Mouse (Mus musculus): ENCODE results near the gene Tmc2. TPM values are rescaled to one million over a fixed set of nuclear protein-coding genes. Genes with fewer than 3 reads are reported as not detected.
A peak's percentile ranks its signal among the peaks of the same experiment; 100 is the strongest.

Tmc2 gene
- polyA plus RNA-seq, 1 experiment from 2014 or later, result 0.07 TPM

DNA sequence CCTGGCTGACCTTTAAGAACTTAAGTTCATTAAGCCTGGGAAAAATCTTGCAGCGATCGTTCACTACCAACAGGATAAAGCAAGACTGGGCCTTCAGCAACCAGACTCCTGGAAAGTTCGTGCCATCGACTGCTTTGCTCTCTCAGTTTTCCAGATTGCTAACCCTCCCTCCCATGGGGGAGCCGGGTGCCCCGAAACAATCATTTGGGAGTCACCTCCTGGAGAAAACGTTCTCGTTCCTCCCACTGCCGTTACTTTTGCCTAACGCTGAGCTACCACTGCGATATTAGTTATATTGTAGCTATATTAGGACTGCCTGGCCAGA, 16.7 kb upstream of the Tmc2 start:
- H3K27ac ChIP-seq (replicated peaks), result peak overlapping the region; percentile 86
- H3K9me3 ChIP-seq (replicated peaks), result no peaks in the 10 kb centered on the region
- peak overlapping the region; percentile 90 for H3K4me3 ChIP-seq (replicated peaks)
- H3K9ac ChIP-seq, result peak overlapping the region; percentile 97
- WGBS (ENCODE audit: insufficient replicate concordance), result under 1% methylated on average over 11 of the region's 11 CpGs
- H3K4me2 ChIP-seq, result peak overlapping the region; percentile 96
- peaks cover 25% of the 10 kb centered on the region for H3K4me1 ChIP-seq (replicated peaks)
- H3K27me3 ChIP-seq, result no peaks in the 10 kb centered on the region
- peaks cover 40% of the 10 kb centered on the region for H3K36me3 ChIP-seq (replicated peaks)
- ATAC-seq (ENCODE audit: insufficient read depth), result peak; percentile 12; the same call in 1 of the 2 replicates

DNA sequence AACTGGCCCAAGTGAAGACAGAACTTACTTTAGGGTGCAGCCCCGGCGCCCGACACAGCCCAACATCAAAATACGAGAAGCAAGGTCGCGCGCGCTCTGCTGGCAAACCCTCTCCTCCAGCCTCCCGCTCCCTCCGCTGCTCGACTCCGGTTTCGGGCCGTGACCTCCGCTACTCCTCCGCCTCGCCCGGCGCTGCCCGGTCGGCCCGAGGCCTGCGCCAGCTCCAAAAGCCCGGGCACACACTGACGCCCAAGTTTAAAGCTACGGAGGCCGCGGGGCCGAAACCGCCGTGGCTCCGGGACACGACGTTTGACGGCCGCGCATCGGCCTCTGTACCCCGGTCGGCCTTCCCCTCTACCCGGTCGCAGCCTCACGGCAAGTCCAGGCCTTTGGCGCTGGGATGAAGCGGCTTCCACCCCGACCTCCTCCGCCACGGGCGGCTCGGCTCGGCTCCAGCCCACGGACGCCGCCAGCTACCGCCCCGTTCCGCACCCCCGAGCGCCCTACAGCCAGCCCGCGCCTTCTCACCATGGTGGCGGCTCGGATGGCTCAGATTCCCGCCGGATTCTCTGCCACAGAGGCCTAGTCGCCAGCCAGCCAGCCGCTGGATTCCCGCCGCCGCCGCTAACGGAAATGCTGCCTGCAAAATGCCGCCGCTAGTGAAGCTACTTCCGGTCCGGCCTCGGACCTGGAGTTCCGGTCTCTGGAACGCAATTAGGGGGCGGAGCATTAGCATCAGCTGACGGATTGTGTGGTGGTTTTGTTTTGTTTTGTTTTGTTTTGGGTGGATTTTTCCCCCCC, 16.1 kb upstream of the Tmc2 start, which contains the start of gene Snrpb:
Gene Snrpb, minus strand, starts transcription at position 698 of the 801 bp plus-strand sequence.
- no peaks in the 10 kb centered on the region for H3K27me3 ChIP-seq
- H3K27ac ChIP-seq (replicated peaks), result peak within 1 kb of the TSS; percentile 86
- no peaks in the 10 kb centered on the region for H3K9me3 ChIP-seq (replicated peaks)
- peak within 1 kb of the TSS; percentile 96 for H3K4me2 ChIP-seq
- peak within 1 kb of the TSS; percentile 97 for H3K9ac ChIP-seq
- peaks cover 25% of the 10 kb centered on the region for H3K4me1 ChIP-seq (replicated peaks)
- under 1% methylated on average over 81 of the region's 81 CpGs for WGBS (ENCODE audit: insufficient replicate concordance)
- peaks cover 34% of the 10 kb centered on the region for H3K36me3 ChIP-seq (replicated peaks)
- peak; percentile 86 for ATAC-seq (ENCODE audit: insufficient read depth)
- peak within 1 kb of the TSS; percentile 90 for H3K4me3 ChIP-seq (replicated peaks)

DNA sequence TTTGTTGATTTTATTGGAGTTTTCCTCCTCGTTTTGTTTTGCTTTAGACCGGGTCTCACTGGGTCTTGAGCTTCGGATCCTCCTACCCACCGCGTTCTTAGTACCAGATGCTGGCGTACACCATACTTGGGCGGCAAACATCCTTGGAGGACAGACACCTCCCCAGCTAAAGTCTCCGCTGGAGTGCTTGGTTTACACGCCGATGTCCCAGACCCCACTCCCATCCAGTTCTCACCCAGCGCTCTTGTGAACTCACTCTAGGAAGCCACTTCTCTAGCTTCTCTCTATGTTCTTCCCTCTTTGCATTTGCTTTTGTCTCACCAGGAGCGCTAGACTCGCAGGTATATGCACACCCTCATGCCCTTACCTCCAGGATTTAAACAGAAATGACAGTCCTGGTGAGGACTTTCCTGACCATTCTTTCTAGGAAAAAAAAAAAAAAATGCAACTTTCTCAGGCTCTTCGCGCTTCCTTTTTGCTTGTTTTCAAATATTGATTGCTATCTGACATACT, 15.4 kb upstream of the Tmc2 start:
- peaks cover 27% of the 10 kb centered on the region for H3K36me3 ChIP-seq (replicated peaks)
- WGBS (ENCODE audit: insufficient replicate concordance), result 2% methylated on average over 15 of the region's 15 CpGs

DNA sequence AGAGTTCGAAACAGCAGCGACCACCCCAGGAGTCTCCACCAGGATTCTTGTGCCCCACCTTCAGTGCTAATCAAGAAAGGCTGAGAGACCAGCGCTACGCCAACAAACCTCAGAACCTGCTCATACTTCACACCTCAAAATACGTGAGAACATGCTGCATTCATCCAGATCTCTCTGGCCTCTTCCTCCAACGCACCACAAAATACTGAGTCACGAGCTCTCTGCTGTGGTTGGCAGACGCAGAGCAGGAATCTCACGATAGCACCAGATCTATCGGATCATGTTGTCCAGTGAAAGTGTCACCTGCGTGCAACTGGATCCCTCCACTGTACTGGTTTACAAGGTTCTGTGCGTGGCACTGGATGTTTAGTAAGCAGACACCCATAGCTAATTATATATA, 6.6 kb upstream of the Tmc2 start:
- Histone ChIP-seq H3K36me3 (replicated peaks) (no peaks in the 10 kb centered on the region), H3K4me3 (replicated peaks) (no peak overlapping the region), H3K27ac (replicated peaks) (no peak overlapping the region), H3K9ac (no peak overlapping the region), H3K4me2 (no peak overlapping the region), H3K9me3 (replicated peaks) (no peaks in the 10 kb centered on the region), H3K4me1 (replicated peaks) (no peaks in the 10 kb centered on the region), H3K27me3 (no peaks in the 10 kb centered on the region)
- ATAC-seq (ENCODE audit: insufficient read depth), result no peak
- 67% methylated on average over 12 of the region's 12 CpGs for WGBS (ENCODE audit: insufficient replicate concordance)

More for the DNA sequence above, 15.4 kb upstream of the Tmc2 start:
- ATAC-seq (ENCODE audit: insufficient read depth), result peak; percentile 63
- Histone ChIP-seq H3K4me2 (peak overlapping the region; percentile 96), H3K27me3 (no peaks in the 10 kb centered on the region), H3K4me3 (replicated peaks) (peak overlapping the region; percentile 90), H3K9me3 (replicated peaks) (no peaks in the 10 kb centered on the region), H3K4me1 (replicated peaks) (peaks cover 25% of the 10 kb centered on the region), H3K27ac (replicated peaks) (peak overlapping the region; percentile 64), H3K9ac (peak overlapping the region; percentile 63)

DNA sequence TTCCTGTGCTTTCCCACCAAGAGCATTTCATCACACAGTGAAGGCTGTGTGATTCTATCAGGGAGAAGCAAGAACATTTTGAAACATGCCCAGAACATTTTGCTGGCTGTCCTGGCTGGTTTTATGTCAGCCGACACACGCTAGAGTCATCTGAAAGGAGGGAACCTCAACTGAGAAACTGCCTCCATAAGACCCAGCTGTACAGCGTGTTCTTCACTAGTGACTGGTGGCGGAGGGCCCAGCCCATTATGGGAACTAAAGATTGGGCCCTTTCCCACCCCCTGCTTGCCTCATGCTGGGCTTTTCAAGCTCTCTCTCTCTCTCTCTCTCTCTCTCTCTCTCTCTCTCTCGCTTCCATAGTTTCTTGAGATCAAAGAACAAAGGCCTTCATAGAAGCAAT, 6.0 kb downstream of the Tmc2 start:
- no peak overlapping the region for H3K4me3 ChIP-seq (replicated peaks)
- no peaks in the 10 kb centered on the region for H3K9me3 ChIP-seq (replicated peaks)
- no peaks in the 10 kb centered on the region for H3K36me3 ChIP-seq (replicated peaks)
- ATAC-seq (ENCODE audit: insufficient read depth), result no peak
- no peak overlapping the region for H3K9ac ChIP-seq
- 68% methylated on average over 5 of the region's 5 CpGs for WGBS (ENCODE audit: insufficient replicate concordance)
- H3K4me2 ChIP-seq, result no peak overlapping the region
- no peaks in the 10 kb centered on the region for H3K27me3 ChIP-seq
- H3K27ac ChIP-seq (replicated peaks), result no peak overlapping the region
- no peaks in the 10 kb centered on the region for H3K4me1 ChIP-seq (replicated peaks)

DNA sequence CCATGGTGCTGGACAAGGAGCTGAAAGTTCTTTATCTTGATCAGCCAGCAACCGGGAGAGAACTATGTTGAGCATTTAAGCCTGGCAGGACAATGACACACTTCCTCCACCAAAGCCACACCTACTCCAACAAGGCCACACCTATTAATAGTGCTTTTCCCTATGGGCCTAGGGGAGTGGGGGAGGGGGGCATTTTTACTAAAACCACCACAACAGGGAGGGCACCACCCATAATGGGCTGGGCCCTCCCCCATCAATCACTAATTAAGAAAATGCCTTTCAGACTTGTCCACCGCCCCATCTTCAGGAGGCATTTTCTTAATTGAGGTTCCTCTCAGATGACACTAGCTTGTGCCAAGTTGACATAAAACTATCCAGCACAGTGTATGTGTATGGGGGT, 12.4 kb downstream of the Tmc2 start:
- WGBS (ENCODE audit: insufficient replicate concordance), result 51% methylated on average over 2 of the region's 2 CpGs
- no peaks in the 10 kb centered on the region for H3K4me1 ChIP-seq (replicated peaks)
- H3K9ac ChIP-seq, result no peak overlapping the region
- H3K27me3 ChIP-seq, result no peaks in the 10 kb centered on the region
- no peaks in the 10 kb centered on the region for H3K36me3 ChIP-seq (replicated peaks)
- H3K4me3 ChIP-seq (replicated peaks), result no peak overlapping the region
- ATAC-seq (ENCODE audit: insufficient read depth), result no peak
- no peak overlapping the region for H3K4me2 ChIP-seq
- no peak overlapping the region for H3K27ac ChIP-seq (replicated peaks)
- H3K9me3 ChIP-seq (replicated peaks), result no peaks in the 10 kb centered on the region

DNA sequence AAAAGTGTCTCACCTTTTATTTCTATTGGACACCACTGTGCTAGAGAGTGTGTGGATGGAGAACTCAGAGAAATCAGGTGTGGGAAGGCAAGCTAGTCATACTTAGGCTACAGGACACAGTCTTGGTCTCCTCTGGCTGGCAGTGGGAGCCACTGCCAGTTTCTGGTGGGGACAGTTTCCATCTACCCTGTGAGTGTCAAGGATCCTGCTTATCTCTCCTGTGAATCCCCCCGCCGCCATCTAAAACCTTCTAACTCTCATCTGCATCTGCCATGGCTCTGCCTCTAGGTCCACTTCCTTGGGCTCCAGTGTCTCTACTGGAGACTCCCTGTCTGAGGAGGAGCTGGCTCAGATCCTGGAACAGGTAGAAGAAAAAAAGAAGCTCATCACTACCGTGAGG, 13.0 kb downstream of the Tmc2 start:
- Histone ChIP-seq H3K36me3 (replicated peaks) (no peaks in the 10 kb centered on the region), H3K4me2 (no peak overlapping the region), H3K9ac (no peak overlapping the region), H3K27me3 (no peaks in the 10 kb centered on the region), H3K9me3 (replicated peaks) (no peaks in the 10 kb centered on the region), H3K4me3 (replicated peaks) (no peak overlapping the region), H3K27ac (replicated peaks) (no peak overlapping the region), H3K4me1 (replicated peaks) (no peaks in the 10 kb centered on the region)
- 68% methylated on average over 3 of the region's 3 CpGs for WGBS (ENCODE audit: insufficient replicate concordance)
- ATAC-seq (ENCODE audit: insufficient read depth), result no peak

DNA sequence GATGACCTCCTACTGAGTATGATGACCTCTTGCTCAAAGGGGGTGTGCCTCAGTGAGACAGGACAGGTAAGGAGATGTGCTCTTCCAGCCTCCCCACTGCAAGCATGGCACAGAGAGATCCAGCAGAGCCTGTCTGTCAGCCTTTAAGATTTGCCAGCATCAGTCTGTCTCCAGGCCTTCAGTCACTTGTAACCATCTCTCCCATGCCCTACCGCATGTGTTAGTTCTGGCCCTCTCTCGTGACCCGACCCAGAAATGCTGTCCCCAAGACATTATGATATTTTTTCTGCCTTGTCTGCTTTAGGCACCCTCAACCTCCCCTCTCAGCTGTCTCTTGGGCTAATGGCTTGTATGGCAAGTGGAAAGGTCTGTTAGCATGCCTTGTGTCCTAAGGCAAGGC, 14.6 kb downstream of the Tmc2 start:
- H3K27me3 ChIP-seq, result no peaks in the 10 kb centered on the region
- no peak overlapping the region for H3K4me2 ChIP-seq
- no peak overlapping the region for H3K9ac ChIP-seq
- 73% methylated on average over 3 of the region's 3 CpGs for WGBS (ENCODE audit: insufficient replicate concordance)
- no peak overlapping the region for H3K4me3 ChIP-seq (replicated peaks)
- H3K4me1 ChIP-seq (replicated peaks), result no peaks in the 10 kb centered on the region
- no peak for ATAC-seq (ENCODE audit: insufficient read depth)
- no peaks in the 10 kb centered on the region for H3K36me3 ChIP-seq (replicated peaks)
- no peaks in the 10 kb centered on the region for H3K9me3 ChIP-seq (replicated peaks)
- H3K27ac ChIP-seq (replicated peaks), result no peak overlapping the region

DNA sequence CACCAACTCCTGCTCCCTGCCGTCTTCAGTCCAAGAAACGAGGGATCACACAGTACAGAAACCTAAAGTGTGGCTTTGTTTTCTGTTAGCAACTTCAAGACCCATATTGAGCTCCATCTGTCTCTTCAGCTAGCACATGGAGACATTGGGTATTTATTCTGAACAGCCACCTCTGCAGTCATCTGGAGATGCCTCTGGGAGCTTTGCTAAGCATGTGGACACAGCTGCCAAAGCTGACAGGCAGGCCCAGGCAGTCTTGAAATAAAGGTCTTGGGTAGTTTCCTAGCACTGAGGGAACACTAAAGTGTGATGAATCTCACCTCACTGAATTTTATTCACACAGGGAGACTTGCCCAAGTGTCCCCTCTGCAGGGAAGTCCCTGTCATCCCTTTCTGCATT, 16.6 kb downstream of the Tmc2 start:
- Histone ChIP-seq H3K9ac (no peak overlapping the region), H3K27me3 (no peaks in the 10 kb centered on the region), H3K4me1 (replicated peaks) (no peaks in the 10 kb centered on the region), H3K9me3 (replicated peaks) (no peaks in the 10 kb centered on the region), H3K27ac (replicated peaks) (no peak overlapping the region), H3K4me3 (replicated peaks) (no peak overlapping the region), H3K4me2 (no peak overlapping the region), H3K36me3 (replicated peaks) (no peaks in the 10 kb centered on the region)
- 44% methylated on average over 2 of the region's 2 CpGs for WGBS (ENCODE audit: insufficient replicate concordance)
- ATAC-seq (ENCODE audit: insufficient read depth), result no peak

DNA sequence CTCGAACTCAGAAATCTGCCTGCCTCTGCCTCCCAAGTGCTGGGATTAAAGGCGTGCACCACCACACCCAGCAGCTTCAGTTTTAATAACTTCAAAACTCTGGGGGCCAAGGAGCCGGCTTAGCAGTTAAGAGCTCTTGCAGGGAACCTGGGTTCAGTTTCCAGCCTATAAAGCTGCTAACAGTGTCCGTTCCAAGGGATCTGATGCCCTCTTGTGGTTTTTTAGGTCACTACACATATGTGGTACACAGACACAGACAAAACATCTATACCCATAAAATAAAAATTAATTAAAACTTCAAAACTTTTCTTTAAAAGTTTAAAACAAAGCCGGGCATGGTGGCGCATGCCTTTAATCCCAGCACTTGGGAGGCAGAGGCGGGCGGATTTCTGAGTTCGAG, 51.9 kb downstream of the Tmc2 start:
- no peaks in the 10 kb centered on the region for H3K36me3 ChIP-seq (replicated peaks)
- no peak for ATAC-seq (ENCODE audit: insufficient read depth)
- H3K27me3 ChIP-seq, result no peaks in the 10 kb centered on the region; the same call in 1 of the 2 replicates
- no peaks in the 10 kb centered on the region for H3K9me3 ChIP-seq (replicated peaks)
- H3K27ac ChIP-seq (replicated peaks), result no peak overlapping the region
- 47% methylated on average over 9 of the region's 9 CpGs for WGBS (ENCODE audit: insufficient replicate concordance)
- H3K9ac ChIP-seq, result no peak overlapping the region
- peaks cover 13% of the 10 kb centered on the region for H3K4me1 ChIP-seq (replicated peaks)
- no peak overlapping the region for H3K4me2 ChIP-seq
- H3K4me3 ChIP-seq (replicated peaks), result no peak overlapping the region

DNA sequence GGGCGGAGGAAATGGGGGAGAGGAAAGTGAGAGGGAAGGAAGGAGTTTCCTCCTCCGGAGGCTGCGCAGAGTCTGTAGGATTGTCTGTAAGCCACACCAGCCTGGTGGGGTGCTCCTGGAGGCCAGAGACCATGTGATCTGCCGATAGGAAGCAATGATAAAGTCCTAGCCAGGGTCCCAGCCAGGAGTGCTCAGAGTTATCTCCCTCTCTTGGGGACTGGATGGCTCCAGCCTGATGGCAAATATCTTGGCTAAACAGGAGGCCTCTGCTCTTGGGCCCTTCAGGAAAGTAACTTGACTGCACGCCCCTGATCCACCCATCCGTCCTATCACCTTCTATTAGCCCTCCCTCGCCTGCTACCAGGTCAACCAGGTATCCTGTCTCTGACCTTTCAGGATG, 53.2 kb downstream of the Tmc2 start:
- H3K4me2 ChIP-seq, result peak overlapping the region; percentile 0; the same call in 1 of the 2 replicates
- no peaks in the 10 kb centered on the region for H3K9me3 ChIP-seq (replicated peaks)
- 29% methylated on average over 7 of the region's 7 CpGs for WGBS (ENCODE audit: insufficient replicate concordance)
- peak; percentile 85 for ATAC-seq (ENCODE audit: insufficient read depth)
- no peaks in the 10 kb centered on the region for H3K36me3 ChIP-seq (replicated peaks)
- H3K4me3 ChIP-seq (replicated peaks), result no peak overlapping the region
- no peaks in the 10 kb centered on the region; the same call in 1 of the 2 replicates for H3K27me3 ChIP-seq
- no peak overlapping the region for H3K9ac ChIP-seq
- H3K4me1 ChIP-seq (replicated peaks), result peaks cover 13% of the 10 kb centered on the region
- no peak overlapping the region; the same call in 1 of the 2 replicates for H3K27ac ChIP-seq (replicated peaks)

Measured in liver, embryonic 15.5 days (tissue).